Mouse (Mus musculus) ES-E14 (cell line): Measurements from ENCODE around the gene Ppp2r5e. TPM values are rescaled to one million over a fixed set of nuclear protein-coding genes. Genes with fewer than 3 reads are reported as not detected.

Experiments
- DNase-seq: peaks from one replicate; pipeline ENCODE4 v3.0.0-alpha.2; 2013; ENCODE audit warnings: low read depth, low spot score
- H3K27ac ChIP-seq: 2 replicates; pipeline ENCODE4 v1.5.1; 2012; ENCODE audit warnings: low read depth, mild to moderate bottlenecking, low read length, moderate library complexity, mixed read lengths; ENCODE audit not compliant: poor library complexity, insufficient read depth, severe bottlenecking
- H3K36me3 ChIP-seq: 2 replicates; pipeline ENCODE4 v1.6.1; 2012; ENCODE audit warnings: mild to moderate bottlenecking, low read length, moderate library complexity, mixed read lengths; ENCODE audit not compliant: control insufficient read depth, poor library complexity, insufficient read depth, severe bottlenecking
- H3K4me1 ChIP-seq, 2 experiments: fragments of 150-350 bp in 1 of 2; sonication (generic) in 1 of 2; 2 replicates each; pipeline ENCODE4 v1.6.1; 2012; ENCODE audit warnings: low read length in 2 of 2, mild to moderate bottlenecking in 1 of 2, mixed read lengths in 1 of 2; ENCODE audit not compliant: control insufficient read depth in 2 of 2, insufficient read depth in 2 of 2, poor library complexity in 1 of 2
- H3K4me3 ChIP-seq, 2 experiments: fragments of 150-350 bp in 1 of 2; sonication (generic) in 1 of 2; 2 replicates each; pipeline ENCODE4 v1.5.1; 2012; ENCODE audit warnings: low read length in 2 of 2, low read depth in 1 of 2, mild to moderate bottlenecking in 1 of 2, mixed read lengths in 1 of 2; ENCODE audit not compliant: insufficient read depth in 1 of 2, poor library complexity in 1 of 2, severe bottlenecking in 1 of 2
- H3K9ac ChIP-seq: 2 replicates; pipeline ENCODE4 v1.6.1; 2012; ENCODE audit warnings: low read depth, mild to moderate bottlenecking, low read length, mixed read lengths; ENCODE audit not compliant: poor library complexity, insufficient read depth, severe bottlenecking
- H3K9me3 ChIP-seq: fragments of 150-350 bp; sonication (generic); 2 replicates; pipeline ENCODE4 v1.6.1; 2012; ENCODE audit warnings: low read depth, mild to moderate bottlenecking, low read length; ENCODE audit not compliant: control insufficient read depth, insufficient read depth
- CHD2 ChIP-seq: IDR thresholded peaks from 2 replicates; pipeline ENCODE4 v1.6.1; 2014; ENCODE audit warnings: mild to moderate bottlenecking, low read depth, low read length, inconsistent platforms
- HCFC1 ChIP-seq: IDR thresholded peaks from 2 replicates; pipeline ENCODE4 v1.6.1; 2012; ENCODE audit warnings: low read length, inconsistent platforms, borderline replicate concordance; ENCODE audit not compliant: insufficient read depth
- MAFK ChIP-seq: IDR thresholded peaks from 2 replicates; pipeline ENCODE4 v1.6.1; 2014; ENCODE audit warnings: mild to moderate bottlenecking, low read depth, low read length, inconsistent platforms; ENCODE audit not compliant: insufficient read depth
- ZC3H11A ChIP-seq: IDR thresholded peaks from 2 replicates; pipeline ENCODE4 v1.6.1; 2012; ENCODE audit warnings: low read depth, mild to moderate bottlenecking, inconsistent platforms, low read length, borderline replicate concordance
- ZNF384 ChIP-seq: IDR thresholded peaks from 2 replicates; pipeline ENCODE4 v1.6.1; 2012; ENCODE audit warnings: low read depth, low read length, inconsistent platforms
- in situ Hi-C, 2 experiments: fragments of 600-800 bp; cut with MboI; formaldehyde crosslinking; loops; one replicate each; pipeline ENCODE4 v1.15.1; 2025; ENCODE audit warnings: low sequenced_read_pairs in 2 of 2, inconsistent platforms in 1 of 2; ENCODE audit not compliant: unreplicated experiment in 2 of 2
- total RNA-seq: library from RNA; depleted of rRNA; stranded (reverse); fragments of 300-350 nt; gene quantifications from 2 replicates; pipeline ENCODE4 v1.2.3, GENCODE M21; 2012

The Ppp2r5e gene
- total RNA-seq, 1 experiment, result 16.6 TPM

DNA sequence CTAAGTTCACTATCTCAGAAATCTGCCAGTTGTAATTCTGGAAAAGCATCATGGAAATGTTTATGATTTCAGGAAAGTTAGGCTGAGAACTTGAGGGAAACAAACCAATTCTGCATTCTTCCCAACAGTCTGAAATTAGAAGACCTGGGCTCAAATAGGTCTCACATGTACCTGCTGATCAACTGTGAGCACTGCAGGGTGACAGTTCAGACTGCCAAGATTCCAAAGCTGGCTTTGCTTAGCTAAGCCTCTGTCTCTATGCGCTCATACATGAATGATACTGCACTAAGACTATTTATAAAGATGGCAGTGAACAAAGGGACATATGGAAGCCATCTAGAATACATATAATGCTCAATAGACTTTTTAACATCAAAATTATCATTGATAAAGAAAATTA lies 67.7 kb downstream of the Ppp2r5e start:
- no peak overlapping the region for H3K4me3 ChIP-seq
- H3K4me1 ChIP-seq, result peaks cover 0 to 5% of the 10 kb centered on the region in 2 experiments; a peak in 1 of 4 replicates
- no peak for TF ChIP-seq ZNF384
- no peak for TF ChIP-seq HCFC1
- TF ChIP-seq MAFK, result no peak
- TF ChIP-seq ZC3H11A, result no peak
- no peak for TF ChIP-seq CHD2
- no peak overlapping the region for H3K9ac ChIP-seq
- no peaks in the 10 kb centered on the region for H3K9me3 ChIP-seq
- H3K36me3 ChIP-seq, result no peaks in the 10 kb centered on the region
- in situ Hi-C loops, result no loop called here
- no peak overlapping the region for H3K27ac ChIP-seq
- no peak for DNase-seq

DNA sequence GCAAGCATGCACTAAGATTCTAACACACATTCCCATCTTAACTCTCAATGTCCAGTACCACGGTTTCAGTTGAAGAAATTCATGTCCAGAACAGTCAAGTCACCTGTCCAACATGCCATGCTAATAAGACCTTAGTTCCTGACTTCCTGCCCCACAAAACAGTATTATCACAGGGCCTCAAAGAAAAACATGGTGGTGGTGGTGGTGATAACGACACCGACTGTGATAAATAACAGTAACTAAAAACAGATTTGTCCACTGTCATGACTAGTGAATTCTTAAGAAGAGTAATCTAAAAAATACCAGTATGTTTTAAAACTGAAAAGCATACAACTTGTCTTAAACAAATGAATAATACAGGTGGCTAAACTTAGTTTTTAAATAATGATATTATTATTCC lies 71.8 kb downstream of the Ppp2r5e start:
- Histone ChIP-seq H3K36me3 (no peaks in the 10 kb centered on the region), H3K27ac (no peak overlapping the region), H3K4me1 (peaks cover 6 to 13% of the 10 kb centered on the region in 2 experiments; a peak in 3 of 4 replicates), H3K9ac (no peak overlapping the region), H3K4me3 (no peak overlapping the region), H3K9me3 (no peaks in the 10 kb centered on the region)
- TF ChIP-seq ZNF384 (no peak), MAFK (no peak), CHD2 (no peak), HCFC1 (no peak), ZC3H11A (no peak)
- in situ Hi-C loops, result no loop called here
- no peak for DNase-seq

DNA sequence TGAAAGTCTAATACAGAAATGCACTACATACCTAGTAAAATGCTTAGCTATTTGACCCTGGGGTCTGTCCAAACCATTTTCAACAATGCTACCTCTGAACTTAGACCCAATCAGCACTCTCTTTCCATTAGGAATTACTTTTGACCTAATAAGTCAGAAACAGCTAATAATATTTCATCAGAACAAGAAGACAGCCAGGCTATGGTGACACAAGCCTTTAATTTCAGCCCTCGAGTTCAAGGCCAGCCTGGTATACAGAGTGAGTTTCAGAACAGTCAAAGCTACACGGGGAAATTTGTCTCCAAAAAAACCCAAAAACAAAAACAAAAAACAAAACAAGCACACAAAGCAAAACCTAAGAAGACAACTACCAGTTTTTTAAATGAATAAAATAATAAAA lies 73.1 kb downstream of the Ppp2r5e start:
- no peaks in the 10 kb centered on the region for H3K36me3 ChIP-seq
- no peak for DNase-seq
- no peak overlapping the region for H3K9ac ChIP-seq
- no peak overlapping the region for H3K27ac ChIP-seq
- no peak overlapping the region for H3K4me3 ChIP-seq
- peaks cover 6 to 23% of the 10 kb centered on the region in 2 experiments; a peak in 3 of 4 replicates for H3K4me1 ChIP-seq
- no peak for TF ChIP-seq CHD2
- TF ChIP-seq HCFC1, result no peak
- no peak for TF ChIP-seq ZNF384
- no peak for TF ChIP-seq ZC3H11A
- no peak for TF ChIP-seq MAFK
- in situ Hi-C loops, result no loop called here
- no peaks in the 10 kb centered on the region for H3K9me3 ChIP-seq

DNA sequence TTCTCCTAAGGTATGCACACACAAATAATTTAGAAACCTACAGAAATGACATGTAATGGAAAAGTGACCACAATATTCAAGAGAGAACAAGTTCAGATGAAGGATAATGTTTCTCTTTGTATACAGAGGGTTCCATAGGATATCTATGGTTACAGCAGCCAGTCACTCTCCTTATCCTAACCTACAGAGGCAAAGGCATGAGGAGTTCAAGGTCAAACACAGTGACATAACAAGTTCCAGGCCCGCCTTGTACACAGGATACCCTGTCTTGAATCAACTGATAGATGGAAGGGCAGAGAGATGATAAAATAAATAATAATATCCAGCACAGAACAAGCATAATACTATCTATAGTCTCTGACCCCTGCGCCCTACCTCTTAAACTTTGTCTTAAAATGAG lies 73.7 kb downstream of the Ppp2r5e start:
- Histone ChIP-seq H3K9me3 (no peaks in the 10 kb centered on the region), H3K4me1 (peaks cover 6 to 23% of the 10 kb centered on the region in 2 experiments; a peak in 3 of 4 replicates), H3K36me3 (no peaks in the 10 kb centered on the region), H3K27ac (no peak overlapping the region), H3K4me3 (no peak overlapping the region), H3K9ac (no peak overlapping the region)
- in situ Hi-C loops, result no loop called here
- no peak for DNase-seq
- no peak for TF ChIP-seq CHD2
- TF ChIP-seq MAFK, result no peak
- TF ChIP-seq ZC3H11A, result no peak
- no peak for TF ChIP-seq HCFC1
- TF ChIP-seq ZNF384, result no peak

DNA sequence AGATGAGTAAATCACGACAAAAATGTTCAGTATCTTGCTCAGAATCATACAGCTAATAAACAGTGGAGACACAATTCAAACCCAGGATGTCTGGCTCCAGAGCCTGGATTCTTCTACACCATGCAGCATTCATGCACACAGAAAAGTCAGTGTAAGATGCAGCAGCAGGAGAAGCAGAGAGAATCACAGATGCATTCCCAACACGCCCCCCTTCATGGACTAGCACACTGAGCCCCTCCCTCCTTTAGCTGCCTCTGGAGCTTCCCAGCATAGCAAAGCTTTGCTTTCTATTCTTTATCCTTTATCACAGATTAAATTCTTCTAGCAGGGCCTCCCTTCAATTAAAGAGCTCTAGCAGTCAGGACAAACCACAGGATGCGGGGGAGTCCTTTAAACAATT lies 75.7 kb downstream of the Ppp2r5e start:
- Histone ChIP-seq H3K27ac (peak overlapping the region; percentile 75; the same call in 1 of the 2 replicates), H3K4me3 (no peak overlapping the region), H3K9ac (no peak overlapping the region), H3K36me3 (no peaks in the 10 kb centered on the region), H3K4me1 (peaks cover 6 to 22% of the 10 kb centered on the region in 2 experiments; a peak in 3 of 4 replicates), H3K9me3 (no peaks in the 10 kb centered on the region)
- in situ Hi-C loops, result no loop called here
- TF ChIP-seq ZC3H11A, result no peak
- TF ChIP-seq HCFC1, result no peak
- TF ChIP-seq CHD2, result no peak
- no peak for TF ChIP-seq ZNF384
- no peak for TF ChIP-seq MAFK
- no peak for DNase-seq
